Mouse (Mus musculus) macrophage (primary cell): ENCODE measurements around the gene Sdr42e1. TPM values are rescaled to one million over a fixed set of nuclear protein-coding genes. Genes with fewer than 3 reads are reported as not detected.

Experiments used
- H3K27ac ChIP-seq: fragments of 350-480 bp; formaldehyde crosslinking; 2 replicates; pipeline ENCODE4 v1.9.0; 2021
- H3K36me3 ChIP-seq: fragments of 350-480 bp; formaldehyde crosslinking; 2 replicates; pipeline ENCODE4 v1.9.0; 2021; ENCODE audit errors: inconsistent target
- H3K4me3 ChIP-seq: fragments of 350-480 bp; formaldehyde crosslinking; 2 replicates; pipeline ENCODE4 v1.9.0; 2021; ENCODE audit errors: inconsistent target
- H3K79me2 ChIP-seq: fragments of 350-480 bp; formaldehyde crosslinking; 2 replicates; pipeline ENCODE4 v1.9.0; 2021; ENCODE audit errors: inconsistent target
- WGBS: methylation state at CpG from one replicate; pipeline ENCODE4 v1.1.7; 2026; ENCODE audit warnings: inconsistent platforms; ENCODE audit not compliant: missing documents; 5-methylcytosine and 5-hydroxymethylcytosine counted together
- polyA plus RNA-seq: library from polyadenylated mRNA; stranded (reverse); fragments of 250-400 nt; gene quantifications from 3 replicates; pipeline ENCODE4 v1.2.4, GENCODE M21; 2018; ENCODE audit warnings: inconsistent platforms

The Sdr42e1 gene
- polyA plus RNA-seq, 1 experiment from 2014 or later = 8.0 TPM

DNA sequence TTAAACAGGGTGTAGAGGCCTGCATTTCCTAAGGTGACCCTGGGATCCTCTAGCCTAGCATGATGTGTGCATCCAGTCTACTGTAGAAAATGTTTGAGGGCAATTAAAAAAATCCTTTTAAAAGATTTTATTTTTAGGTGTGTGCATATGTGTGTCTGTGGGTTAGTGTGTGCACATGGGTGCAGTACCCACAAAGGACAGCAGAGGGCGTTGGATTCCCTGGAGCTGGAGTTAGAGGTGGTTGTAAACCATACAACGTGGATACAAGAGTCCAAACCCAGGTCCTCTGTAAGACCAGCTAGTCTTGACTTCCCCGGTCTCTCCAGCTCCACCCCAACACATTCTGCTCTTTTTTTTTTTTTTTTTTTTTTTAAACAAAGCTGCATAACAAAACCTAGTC is 36.0 kb downstream of the Sdr42e1 start:
- Histone ChIP-seq H3K27ac (no peak overlapping the region), H3K36me3 (peaks cover 43% of the 10 kb centered on the region)
- 88% methylated on average over 2 of the region's 3 CpGs for WGBS

DNA sequence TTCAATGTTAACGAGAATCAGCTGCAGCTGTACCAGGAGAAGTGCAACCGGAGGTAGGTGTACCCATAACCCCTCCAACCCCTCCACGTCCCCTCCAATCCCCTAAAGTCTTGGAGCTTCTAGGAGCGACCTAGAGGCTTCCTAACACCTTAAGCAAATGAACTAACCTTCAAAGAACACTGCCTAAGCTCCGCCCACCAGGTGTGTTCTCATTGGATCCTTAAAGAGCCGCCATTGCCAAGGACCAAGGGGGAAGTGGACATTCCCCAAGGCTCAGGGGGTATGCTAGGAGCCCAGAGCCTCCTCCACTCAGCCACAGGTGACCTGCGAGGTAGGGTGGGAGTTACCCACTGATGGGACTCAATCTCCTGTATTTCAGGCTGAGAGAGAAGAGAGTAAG is 39.1 kb downstream of the Sdr42e1 start:
- 94% methylated on average over 7 of the region's 7 CpGs for WGBS
- Histone ChIP-seq H3K36me3 (peaks cover 71% of the 10 kb centered on the region), H3K79me2 (no peaks in the 10 kb centered on the region), H3K4me3 (no peak overlapping the region), H3K27ac (no peak overlapping the region)

More for the DNA sequence above, 36.0 kb downstream of the Sdr42e1 start:
- Histone ChIP-seq H3K79me2 (no peaks in the 10 kb centered on the region), H3K4me3 (no peak overlapping the region)

DNA sequence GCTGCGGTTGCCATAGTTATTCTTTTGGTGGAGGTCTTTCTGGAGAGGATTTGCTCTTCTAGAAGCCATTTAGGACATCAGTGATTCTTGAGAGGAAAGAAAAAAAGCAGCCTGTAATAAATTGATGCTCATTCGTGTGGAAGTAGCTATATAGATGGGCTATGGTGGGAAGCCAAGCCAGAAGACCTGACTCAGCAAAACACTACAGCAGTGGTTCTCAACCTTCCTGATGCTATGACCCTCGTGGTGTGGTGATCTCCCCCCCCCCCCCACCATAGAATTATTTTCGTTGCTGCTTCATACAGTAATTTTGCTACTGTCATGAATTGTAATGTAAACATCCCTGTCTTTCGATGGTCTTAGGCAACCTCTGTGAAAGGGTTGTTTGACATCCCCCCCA is 41.0 kb downstream of the Sdr42e1 start:
- Histone ChIP-seq H3K79me2 (no peaks in the 10 kb centered on the region), H3K27ac (no peak overlapping the region), H3K4me3 (no peak overlapping the region), H3K36me3 (peaks cover 74% of the 10 kb centered on the region)
- 75% methylated on average over 4 of the region's 5 CpGs for WGBS

DNA sequence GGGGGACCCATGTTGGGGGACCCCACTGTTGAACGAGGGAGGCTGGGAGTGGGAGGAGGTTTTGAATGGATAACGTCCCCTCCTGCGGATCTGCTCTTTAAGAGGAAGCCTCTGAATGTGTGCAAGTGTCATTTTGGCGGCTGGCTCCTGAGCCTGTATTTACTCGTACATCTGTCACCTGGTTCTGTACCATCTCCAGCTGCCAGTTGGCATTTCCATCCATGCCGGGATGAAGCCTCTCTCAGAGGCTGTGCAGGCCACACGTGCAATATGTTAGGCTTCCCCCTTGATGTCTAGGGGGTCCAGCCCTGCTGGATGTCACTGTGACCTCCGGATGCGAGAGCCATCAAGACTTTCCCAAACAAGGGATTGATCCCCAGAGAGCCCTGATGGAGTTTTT is 46.4 kb downstream of the Sdr42e1 start:
- Histone ChIP-seq H3K27ac (no peak overlapping the region), H3K4me3 (no peak overlapping the region), H3K79me2 (no peaks in the 10 kb centered on the region), H3K36me3 (peaks cover 48% of the 10 kb centered on the region)
- WGBS = 97% methylated on average over 9 of the region's 9 CpGs

GRCm38 (mm10) chr8:117626040-117626838 is 47.2 kb downstream of the Sdr42e1 start:
- Histone ChIP-seq H3K36me3 (peaks cover 48% of the 10 kb centered on the region), H3K27ac (no peak overlapping the region), H3K4me3 (no peak overlapping the region), H3K79me2 (no peaks in the 10 kb centered on the region)
- WGBS = 83% methylated on average over 9 of the region's 14 CpGs

DNA sequence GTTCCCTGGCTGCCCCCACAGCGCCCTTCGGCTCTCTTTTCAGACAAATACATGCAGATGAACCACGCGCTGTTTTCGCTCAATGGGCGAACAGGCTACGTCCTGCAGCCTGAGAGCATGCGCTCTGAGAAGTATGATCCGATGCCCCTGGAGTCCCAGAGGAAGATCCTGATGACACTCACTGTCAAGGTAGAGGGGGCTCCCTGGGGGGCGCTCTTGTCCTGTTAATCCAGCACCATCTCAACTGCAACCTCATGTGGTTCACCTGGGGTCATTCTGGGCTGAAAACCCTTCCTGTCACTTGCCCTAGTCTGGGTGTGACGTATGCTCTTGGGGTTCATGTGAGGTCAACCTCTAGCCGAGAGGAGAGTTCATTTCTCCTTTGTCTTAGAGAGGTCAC is 60.6 kb downstream of the Sdr42e1 start:
- H3K79me2 ChIP-seq = no peaks in the 10 kb centered on the region
- H3K27ac ChIP-seq = no peak overlapping the region
- 97% methylated on average over 12 of the region's 12 CpGs for WGBS
- peaks cover 99% of the 10 kb centered on the region for H3K36me3 ChIP-seq
- H3K4me3 ChIP-seq = no peak overlapping the region

Other genes with a start within 250 kb of the Sdr42e1 start
- gene Plcg2, start 175.4 kb downstream of the Sdr42e1 start, polyA plus RNA-seq = 60.7 to 76.4 TPM (median 68.0 TPM) in 3 replicates
- not detected in 3 replicates for gene Hsd17b2, start 28.2 kb upstream of the Sdr42e1 start, polyA plus RNA-seq
- 19.0 to 42.3 TPM (median 35.0 TPM) in 3 replicates for gene Mphosph6, start 128.3 kb upstream of the Sdr42e1 start, polyA plus RNA-seq